Mouse (Mus musculus): ENCODE measurements around the gene Phgr1. TPM values are rescaled to one million over a fixed set of nuclear protein-coding genes. Genes with fewer than 3 reads are reported as not detected.
A peak's percentile ranks its signal among the peaks of the same experiment; 100 is the strongest.

The Phgr1 gene
- polyA plus RNA-seq, 1 experiment = not detected

GRCm38 (mm10) chr2:118776295-118776694 lies 3.7 kb downstream of the Phgr1 start:
- no peak for DNase-seq (ENCODE audit: extremely low spot score in 1 of 2, low spot score in 1 of 2)

DNA sequence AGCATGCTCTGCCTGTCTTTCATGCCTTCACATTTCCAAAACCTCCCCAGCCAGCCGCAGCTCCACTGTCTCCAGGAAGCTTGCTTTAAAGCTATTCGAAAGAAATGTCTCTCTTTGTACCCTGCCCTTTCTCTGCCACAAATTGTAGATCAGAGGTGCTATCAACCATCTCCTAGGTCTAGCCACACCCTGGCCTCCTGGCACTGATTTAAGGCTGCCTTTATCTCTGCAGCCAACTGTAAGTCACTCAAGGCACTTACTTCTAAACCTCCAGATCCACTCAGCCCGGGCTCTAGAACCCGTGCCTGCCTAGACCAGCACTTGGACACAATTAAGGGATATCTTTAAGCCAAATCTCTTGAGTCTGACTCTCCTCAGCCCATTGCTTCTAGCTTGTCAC lies 5.8 kb downstream of the Phgr1 start:
- no peak for DNase-seq (ENCODE audit: extremely low spot score in 1 of 2, low spot score in 1 of 2)

GRCm38 (mm10) chr2:118779065-118779464 lies 6.5 kb downstream of the Phgr1 start:
- DNase-seq (ENCODE audit: extremely low spot score in 1 of 2, low spot score in 1 of 2) = no peak

DNA sequence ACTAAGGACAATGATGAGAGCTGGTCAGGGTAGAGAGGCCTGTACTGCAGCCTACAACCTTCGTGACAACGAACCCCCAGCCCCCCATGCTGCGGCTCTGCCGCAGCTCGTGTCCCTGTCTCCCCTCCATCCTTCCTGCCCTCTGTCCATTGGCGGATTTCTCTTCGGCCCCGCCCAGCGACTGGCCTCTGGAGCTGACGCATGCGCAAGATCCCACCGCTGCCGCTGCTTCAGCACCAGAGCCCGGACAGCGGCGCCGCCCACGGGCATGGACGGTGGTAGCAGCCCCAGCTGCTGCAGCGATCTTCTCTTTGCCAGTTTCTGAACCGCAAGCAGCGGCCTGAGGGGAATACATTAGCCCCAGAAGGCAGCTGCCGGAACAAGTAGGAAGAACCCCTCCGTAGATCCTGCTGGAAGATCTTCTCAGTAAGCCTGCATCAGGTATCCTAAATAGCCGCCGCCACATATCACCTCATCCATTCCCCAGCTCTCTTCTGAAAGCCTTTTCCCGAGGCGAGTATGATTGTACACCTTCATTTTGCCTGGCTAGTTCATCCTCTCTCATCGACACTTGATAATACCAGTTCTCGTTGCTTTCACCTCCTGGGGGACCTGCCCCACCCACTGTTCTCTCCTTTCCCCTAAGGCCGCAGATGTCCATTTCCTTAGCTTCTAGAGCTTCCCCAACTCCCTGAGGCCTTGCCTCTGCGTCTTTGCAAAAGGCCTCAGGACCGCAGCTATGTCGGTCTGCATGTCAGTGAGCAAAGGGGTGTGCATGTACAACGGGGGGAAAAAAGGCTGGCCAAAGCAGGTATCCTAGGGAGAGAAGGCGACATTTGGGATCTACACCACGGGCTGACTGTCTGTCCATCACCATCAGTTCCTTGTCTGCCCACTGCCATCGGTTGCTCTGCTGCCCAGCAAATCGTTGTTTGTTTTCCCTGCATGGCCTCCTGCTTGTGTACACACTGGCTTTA lies 7.2 kb downstream of the Phgr1 start, which contains the start of gene Disp2:
TSS of gene Disp2 (plus strand) at position 216 of the 977 bp plus-strand sequence.
- peak; percentile 90 to 97 for DNase-seq (ENCODE audit: extremely low spot score in 1 of 2, low spot score in 1 of 2)

GRCm38 (mm10) chr2:118781115-118781514 lies 8.5 kb downstream of the Phgr1 start:
- DNase-seq (ENCODE audit: extremely low spot score in 1 of 2, low spot score in 1 of 2) = no peak

DNA sequence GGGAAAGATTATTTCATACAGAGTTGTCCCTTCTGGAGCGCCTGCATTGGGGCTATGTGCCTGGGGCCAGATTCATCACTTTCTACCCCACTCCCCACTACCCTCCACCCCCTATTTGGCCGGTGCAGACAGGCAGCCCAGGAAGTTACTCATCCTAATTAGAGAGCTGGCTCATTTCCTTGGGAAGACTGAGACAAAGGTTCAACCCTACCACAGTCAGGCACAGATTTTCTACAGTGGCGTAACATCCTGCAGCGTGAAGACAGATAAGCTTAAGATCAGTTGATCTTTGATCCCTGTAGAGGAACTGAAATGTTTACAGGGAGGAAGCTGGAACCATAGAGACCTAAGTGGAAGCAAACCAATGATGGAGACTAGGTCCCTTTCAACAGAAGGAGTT lies 9.7 kb downstream of the Phgr1 start:
- DNase-seq (ENCODE audit: extremely low spot score in 1 of 2, low spot score in 1 of 2) = no peak

- no peak for DNase-seq (ENCODE audit: extremely low spot score in 1 of 2, low spot score in 1 of 2)
These were observed 10.5 kb downstream of the Phgr1 start for GRCm38 (mm10) chr2:118783093-118783492.

DNA sequence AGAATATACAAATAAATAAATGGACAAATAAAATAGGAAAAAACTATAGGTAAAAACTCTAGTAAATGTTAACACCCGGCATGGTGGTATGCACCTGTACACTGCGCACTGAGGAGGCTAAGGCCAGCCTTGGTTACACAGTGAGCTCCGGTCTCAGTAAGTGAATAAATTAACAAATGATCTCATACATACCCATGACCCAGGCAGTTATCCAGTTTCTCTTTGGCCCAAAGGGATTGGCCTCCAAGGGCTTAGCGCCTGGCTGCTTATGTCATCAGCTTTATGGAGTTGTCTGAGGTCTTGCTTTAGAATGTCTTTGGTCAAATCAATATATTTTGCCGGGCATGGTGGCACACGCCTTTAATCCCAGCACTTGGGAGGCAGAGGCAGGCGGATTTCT lies 11.1 kb downstream of the Phgr1 start:
- DNase-seq (ENCODE audit: extremely low spot score in 1 of 2, low spot score in 1 of 2) = no peak

DNA sequence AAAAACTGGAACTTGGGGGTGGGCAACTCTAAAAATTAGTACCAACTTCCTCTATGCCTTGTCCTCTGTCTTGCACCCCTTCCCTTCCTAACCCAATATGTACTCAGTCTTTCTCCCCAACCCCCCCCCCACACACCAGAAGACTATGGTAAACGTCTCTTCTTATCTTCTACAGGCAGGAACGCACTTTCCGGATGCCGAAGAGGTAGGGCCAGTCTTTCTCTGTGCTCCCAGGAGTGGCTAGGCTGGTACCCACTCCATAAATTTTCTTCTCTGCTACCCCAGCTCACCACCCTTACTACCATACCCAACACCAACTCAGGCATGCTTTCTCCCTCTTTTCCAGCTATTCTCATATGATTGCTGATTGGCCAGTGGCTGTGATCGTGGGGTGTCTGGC lies 14.0 kb downstream of the Phgr1 start:
- DNase-seq (ENCODE audit: extremely low spot score in 1 of 2, low spot score in 1 of 2) = no peak

DNA sequence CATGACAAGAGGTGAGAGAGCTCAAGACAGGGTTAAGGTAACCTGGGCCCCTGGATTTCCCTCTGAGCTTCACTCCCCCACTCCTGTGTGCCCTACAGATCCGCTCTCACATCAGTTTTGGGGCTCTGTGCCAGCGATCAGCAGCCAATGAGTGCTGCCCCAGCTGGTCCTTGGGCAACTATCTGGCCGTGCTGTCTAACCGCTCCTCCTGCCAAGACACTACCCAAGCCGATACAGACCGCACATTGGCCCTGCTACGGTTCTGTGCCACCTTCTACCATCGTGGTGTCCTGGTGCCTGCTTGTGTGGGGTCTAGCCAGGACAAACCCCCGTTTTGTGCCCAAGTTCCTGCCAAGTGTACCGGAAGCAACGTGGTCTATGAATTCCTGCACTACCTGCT lies 16.9 kb downstream of the Phgr1 start:
- no peak for DNase-seq (ENCODE audit: extremely low spot score in 1 of 2, low spot score in 1 of 2)

DNA sequence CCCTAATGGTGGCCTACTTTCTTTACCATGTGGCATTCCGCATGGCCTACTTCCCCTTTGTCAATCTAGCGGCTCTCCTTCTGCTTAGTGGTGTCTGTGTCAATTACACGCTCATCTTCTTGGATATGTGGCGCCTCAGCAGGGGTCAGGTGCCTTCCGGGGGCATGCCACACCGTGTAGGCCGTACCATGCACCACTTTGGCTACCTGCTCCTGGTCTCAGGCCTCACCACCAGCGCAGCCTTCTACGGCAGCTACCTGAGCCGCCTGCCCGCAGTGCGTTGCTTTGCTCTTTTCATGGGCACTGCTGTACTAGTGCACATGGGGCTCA lies 17.6 kb downstream of the Phgr1 start:
- DNase-seq (ENCODE audit: extremely low spot score in 1 of 2, low spot score in 1 of 2) = no peak

DNA sequence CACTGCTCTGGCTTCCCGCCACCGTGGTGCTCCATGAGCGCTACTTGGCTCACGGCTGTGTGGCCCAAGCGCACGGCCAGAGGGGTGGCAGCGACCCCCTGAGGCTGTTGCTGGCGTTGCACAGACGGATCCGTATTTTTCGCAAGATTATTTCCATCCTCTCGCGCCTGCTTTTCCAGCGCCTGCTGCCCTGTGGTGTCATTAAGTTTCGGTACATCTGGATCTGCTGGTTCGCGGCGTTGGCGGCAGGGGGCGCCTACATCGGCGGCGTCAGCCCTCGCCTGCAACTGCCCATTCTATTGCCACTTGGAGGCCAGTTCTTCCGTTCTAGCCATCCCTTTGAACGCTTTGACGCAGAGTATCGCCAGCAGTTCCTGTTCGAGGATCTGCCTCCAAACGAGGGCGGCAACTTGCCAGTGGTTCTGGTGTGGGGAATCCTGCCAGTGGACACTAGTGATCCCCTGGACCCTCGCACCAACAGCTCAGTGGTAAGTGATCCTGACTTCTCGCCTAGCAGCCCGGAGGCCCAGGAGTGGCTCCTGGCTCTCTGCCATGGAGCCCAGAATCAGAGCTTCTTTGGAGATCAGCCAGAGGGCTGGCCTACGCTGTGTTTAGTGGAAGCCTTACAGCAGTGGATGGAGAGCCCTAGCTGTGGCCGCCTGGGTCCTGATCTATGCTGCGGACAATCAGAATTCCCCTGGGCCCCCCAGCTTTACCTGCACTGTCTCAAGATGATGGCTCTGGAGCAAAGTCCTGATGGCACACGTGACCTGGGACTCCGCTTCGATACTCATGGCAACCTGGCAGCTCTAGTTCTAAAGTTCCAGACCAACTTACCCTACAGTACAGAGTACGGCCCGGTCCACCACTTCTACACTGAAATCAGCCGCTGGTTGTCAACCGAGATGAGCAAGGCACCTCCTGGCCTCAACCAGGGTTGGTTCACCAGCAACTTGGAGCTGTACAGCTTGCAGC lies 18.3 kb downstream of the Phgr1 start:
- DNase-seq (ENCODE audit: extremely low spot score in 1 of 2, low spot score in 1 of 2) = peak in 1 of 2 experiments; percentile 66

DNA sequence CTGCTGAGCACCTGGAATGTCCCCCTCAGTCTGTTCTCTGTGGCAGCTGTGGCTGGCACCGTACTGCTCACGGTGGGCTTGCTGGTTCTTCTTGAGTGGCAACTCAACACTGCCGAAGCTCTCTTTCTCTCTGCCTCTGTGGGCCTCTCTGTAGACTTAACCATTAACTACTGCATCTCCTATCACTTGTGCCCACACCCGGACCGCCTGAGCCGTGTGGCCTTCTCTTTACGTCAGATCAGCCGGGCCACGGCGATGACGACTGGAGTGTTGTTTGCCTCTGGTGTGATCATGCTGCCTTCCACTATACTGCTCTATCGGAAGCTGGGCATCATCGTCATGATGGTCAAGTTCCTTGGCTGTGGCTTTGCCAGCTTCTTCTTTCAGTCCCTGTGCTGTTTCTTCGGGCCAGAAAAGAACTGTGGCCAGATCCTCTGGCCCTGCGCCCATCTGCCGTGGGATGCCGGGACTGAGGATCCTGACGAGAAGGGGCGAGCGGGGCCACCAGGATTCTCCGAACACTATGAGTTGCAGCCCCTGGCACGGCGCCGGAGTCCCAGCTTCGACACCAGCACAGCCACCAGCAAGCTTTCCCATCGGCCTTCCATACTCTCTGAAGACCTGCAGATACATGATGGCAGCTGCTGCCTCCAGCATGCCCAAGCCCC lies 19.2 kb downstream of the Phgr1 start:
- no peak for DNase-seq (ENCODE audit: extremely low spot score in 1 of 2, low spot score in 1 of 2)

DNA sequence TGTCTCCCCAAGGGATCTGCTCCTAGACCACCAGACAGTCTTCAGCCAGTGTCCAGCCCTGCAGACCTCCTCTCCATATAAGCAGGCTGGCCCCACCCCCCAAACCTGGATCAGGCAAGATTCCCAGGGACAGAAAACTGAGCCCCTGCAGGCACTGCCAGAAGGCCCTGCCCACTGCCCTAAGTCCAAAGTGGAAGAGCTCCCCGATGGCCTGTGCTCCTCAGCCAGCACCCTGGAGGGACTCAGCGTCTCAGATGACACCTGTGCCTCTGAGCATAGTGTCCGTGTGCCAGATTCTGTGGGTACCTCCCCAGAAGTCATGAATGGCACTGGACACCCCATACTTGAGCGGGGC lies 19.7 kb downstream of the Phgr1 start:
- no peak for DNase-seq (ENCODE audit: extremely low spot score in 1 of 2, low spot score in 1 of 2)

- no peak for DNase-seq (ENCODE audit: extremely low spot score in 1 of 2, low spot score in 1 of 2)
These were observed 21.1 kb downstream of the Phgr1 start for GRCm38 (mm10) chr2:118793636-118794035.

- no peak for DNase-seq (ENCODE audit: extremely low spot score in 1 of 2, low spot score in 1 of 2)
These were observed 30.1 kb downstream of the Phgr1 start for GRCm38 (mm10) chr2:118802542-118803118.

DNA sequence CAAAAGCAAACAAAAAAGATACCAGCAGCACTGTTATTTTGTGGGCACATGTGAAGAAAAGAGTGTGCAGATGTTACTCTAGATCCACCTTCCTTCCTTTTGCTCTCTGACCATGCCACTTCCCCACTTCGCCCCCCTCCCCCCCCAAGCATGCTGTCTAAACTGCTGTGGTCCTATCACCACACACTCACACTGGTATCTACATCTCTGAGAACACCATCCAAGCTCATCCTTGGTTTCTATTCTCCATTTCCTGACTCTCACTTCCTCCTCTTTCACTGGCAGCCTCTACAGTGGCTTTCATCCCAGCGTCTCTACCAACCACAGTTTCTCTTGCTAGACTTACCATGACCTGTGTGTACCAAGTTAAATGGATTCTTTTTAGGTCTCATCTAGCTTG lies 31.9 kb downstream of the Phgr1 start:
- DNase-seq (ENCODE audit: extremely low spot score in 1 of 2, low spot score in 1 of 2) = no peak

GRCm38 (mm10) chr2:118805137-118805536 lies 32.6 kb downstream of the Phgr1 start:
- DNase-seq (ENCODE audit: extremely low spot score in 1 of 2, low spot score in 1 of 2) = no peak

DNA sequence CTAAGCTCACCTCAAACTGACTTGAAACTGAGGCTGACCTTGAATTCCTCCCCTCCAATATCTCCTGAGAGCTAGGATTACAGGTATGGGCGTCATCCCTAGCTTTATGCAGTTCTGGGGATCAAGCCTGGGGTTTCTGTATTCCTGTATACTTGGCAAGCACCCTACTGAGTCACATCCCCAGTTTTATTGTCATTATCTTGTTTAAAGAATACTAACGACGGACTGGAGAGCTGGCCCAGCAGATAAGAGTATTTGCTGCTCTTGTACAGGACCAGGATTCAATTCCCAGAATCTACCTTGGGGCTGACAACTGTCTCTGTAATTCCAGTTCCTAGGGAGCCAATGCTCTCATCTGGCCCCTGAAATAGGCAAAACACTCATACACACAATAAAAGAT lies 33.2 kb downstream of the Phgr1 start:
- no peak for DNase-seq (ENCODE audit: extremely low spot score in 1 of 2, low spot score in 1 of 2)

DNA sequence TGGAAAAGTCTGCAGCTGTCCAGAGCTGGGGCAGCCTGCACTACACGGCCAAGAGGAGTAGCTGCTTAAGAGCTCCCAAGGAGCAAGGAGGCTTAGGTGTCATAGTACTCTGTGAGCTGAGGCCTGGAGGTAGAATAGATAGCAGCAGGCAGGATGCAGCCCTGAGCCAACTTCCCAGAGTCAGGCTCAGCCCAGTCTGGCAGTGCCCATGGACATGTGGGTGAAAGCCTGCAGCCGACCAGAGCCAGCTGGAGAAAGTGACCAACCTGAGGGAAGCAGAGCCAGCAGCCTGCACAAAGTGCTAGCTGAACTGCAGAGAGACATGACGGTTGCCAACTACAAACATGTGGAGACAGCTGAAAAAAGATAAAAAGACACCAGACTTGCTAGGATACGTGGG lies 34.3 kb downstream of the Phgr1 start:
- peak in 1 of 2 experiments; percentile 39 for DNase-seq (ENCODE audit: extremely low spot score in 1 of 2, low spot score in 1 of 2)
